ENCODE assay signal across 9 mouse cellular contexts in the genomic region with DNA sequence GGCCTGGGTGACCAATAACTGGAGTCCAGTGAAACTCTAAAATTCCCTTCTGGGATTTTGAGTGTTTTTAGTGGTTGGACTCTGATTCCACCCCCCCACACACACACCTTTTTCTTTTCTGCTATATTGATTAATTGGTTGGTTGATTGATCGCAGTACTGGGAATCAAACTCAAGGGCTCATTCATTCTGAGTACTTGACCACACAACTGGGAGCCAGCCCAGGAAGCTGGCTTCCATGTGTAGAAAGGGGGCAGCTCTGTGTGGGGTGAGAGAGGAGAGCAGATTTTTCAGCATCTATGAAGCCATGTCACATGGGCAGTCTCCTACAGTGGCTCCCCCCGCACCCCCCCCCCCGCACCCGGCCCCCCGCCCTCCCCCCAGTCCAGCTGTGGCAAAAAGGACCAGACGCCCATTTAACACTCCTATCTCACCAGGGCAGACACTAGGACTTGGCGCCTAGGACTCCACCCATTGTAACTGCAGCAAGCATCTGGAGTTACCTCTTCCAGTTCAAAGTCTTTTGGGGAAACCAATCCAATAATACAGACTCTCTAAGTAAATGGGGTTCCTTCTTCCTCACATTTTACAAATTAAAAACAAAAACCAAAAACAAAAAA. TPM values are rescaled to one million over a fixed set of nuclear protein-coding genes. Genes with fewer than 3 reads are reported as not detected.
DNase-seq lines count a peak whose midpoint lies in the region; ATAC-seq and TF ChIP-seq lines count a peak whose summit lies in the region.
"Had no signal": no experiment of that assay in that cellular context is flagged by ENCODE, and none has a peak within 500 bp of the region (broad histone marks: within the 10 kb centered on the region; RNA-seq: fewer than 3 reads in every experiment).

No protein-coding gene starts in this region.

- H3K4me1 ChIP-seq in heart, embryonic 14.5 days (ENCODE audit: control insufficient read depth in 2 of 2, insufficient read depth in 2 of 2, low read length in 2 of 2), result peaks cover 14 to 26% of the 10 kb centered on the region in 2 experiments
- H3K4me1 ChIP-seq in G1E (ENCODE audit: insufficient read depth, low read depth, low read length), result peaks cover 49% of the 10 kb centered on the region
- H3K4me1 ChIP-seq in embryonic facial prominence, embryonic 12.5 days, result peaks cover 11% of the 10 kb centered on the region; the same call in 1 of the 2 replicates
- peaks cover 70% of the 10 kb centered on the region for H3K4me1 ChIP-seq in liver, embryonic 12.5 days

- no peak for TF ChIP-seq CTCF in G1E (IDR thresholded peaks at IDR 0.05; ENCODE audit: low read depth, low read length)

- peak overlapping the region; percentile 88 for H3K4me2 ChIP-seq in heart, embryonic 14.5 days (ENCODE audit: low read length)
- peak overlapping the region; percentile 48; the same call in 1 of the 2 replicates for H3K4me2 ChIP-seq in embryonic facial prominence, embryonic 12.5 days (replicated peaks)
- peak overlapping the region; percentile 68 for H3K4me2 ChIP-seq in liver, embryonic 12.5 days

- 20% methylated on average over 7 of the region's 7 CpGs for WGBS in heart, embryonic 14.5 days
- WGBS in embryonic facial prominence, embryonic 12.5 days, result 48% methylated on average over 7 of the region's 7 CpGs
- WGBS in liver, embryonic 12.5 days (ENCODE audit: insufficient replicate concordance), result 12% methylated on average over 7 of the region's 7 CpGs

- peak overlapping the region in 1 of 2 experiments; percentile 43; a peak in 2 of 4 replicates for H3K4me3 ChIP-seq in heart, embryonic 14.5 days (ENCODE audit: control insufficient read depth in 1 of 2, insufficient read depth in 1 of 2, low read depth in 1 of 2, low read length in 2 of 2)
- H3K4me3 ChIP-seq in G1E (ENCODE audit: low read depth, low read length), result peak overlapping the region; percentile 65; the same call in 1 of the 2 replicates
- no peak overlapping the region for H3K4me3 ChIP-seq in embryonic facial prominence, embryonic 12.5 days
- H3K4me3 ChIP-seq in liver, embryonic 12.5 days, result peak overlapping the region; percentile 34

- no peaks in the 10 kb centered on the region for H3K27me3 ChIP-seq in heart, embryonic 14.5 days (ENCODE audit: control insufficient read depth, insufficient read depth, low read length)
- H3K27me3 ChIP-seq in G1E (ENCODE audit: insufficient read depth, low read length), result peaks cover 2% of the 10 kb centered on the region; the same call in 1 of the 2 replicates
- H3K27me3 ChIP-seq in embryonic facial prominence, embryonic 12.5 days, result no peaks in the 10 kb centered on the region
- H3K27me3 ChIP-seq in liver, embryonic 12.5 days (replicated peaks), result no peaks in the 10 kb centered on the region

- peak overlapping the region; percentile 44 for H3K9ac ChIP-seq in heart, embryonic 14.5 days (ENCODE audit: low read length)
- no peak overlapping the region for H3K9ac ChIP-seq in embryonic facial prominence, embryonic 12.5 days
- peak overlapping the region; percentile 71 for H3K9ac ChIP-seq in liver, embryonic 12.5 days

- peak overlapping the region; percentile 96 to 99 for H3K27ac ChIP-seq in heart, embryonic 14.5 days (replicated peaks in 1 of 2; ENCODE audit: control insufficient read depth in 1 of 2, insufficient read depth in 1 of 2, low read depth in 2 of 2, low read length in 2 of 2)
- peak overlapping the region; percentile 33; the same call in 1 of the 2 replicates for H3K27ac ChIP-seq in embryonic facial prominence, embryonic 12.5 days
- peak overlapping the region; percentile 98 for H3K27ac ChIP-seq in liver, embryonic 12.5 days

- no peak for ATAC-seq in heart, embryonic 14.5 days (ENCODE audit: insufficient number of reproducible peaks, insufficient read depth, low FRiP score, low read depth)
- peak; percentile 73 for ATAC-seq in G1E (ENCODE audit: extremely low read depth, insufficient number of reproducible peaks, low FRiP score, poor library complexity, severe bottlenecking)
- ATAC-seq in embryonic facial prominence, embryonic 12.5 days (ENCODE audit: insufficient number of reproducible peaks, insufficient read depth, low FRiP score, low TSS enrichment), result no peak
- peak; percentile 79 for ATAC-seq in liver, embryonic 12.5 days

- no peaks in the 10 kb centered on the region for H3K9me3 ChIP-seq in heart, embryonic 14.5 days (ENCODE audit: control insufficient read depth, low read length)
- H3K9me3 ChIP-seq in G1E (replicated peaks), result no peaks in the 10 kb centered on the region
- H3K9me3 ChIP-seq in embryonic facial prominence, embryonic 12.5 days, result no peaks in the 10 kb centered on the region
- H3K9me3 ChIP-seq in liver, embryonic 12.5 days (replicated peaks), result no peaks in the 10 kb centered on the region

- intact Hi-C loops in left cerebral cortex, postnatal 4 days (cut with DNase I), result loop anchor here (10.0 kb wide), 1 partner anchor 135 kb away; a partner anchor contains a TSS

- DNase-seq in heart, adult 11 months, result no peak
- peak; percentile 85 for DNase-seq in G1E (ENCODE audit: low spot score)
- DNase-seq in layer of hippocampus, adult 8-10 months (ENCODE audit: low spot score in 2 of 2), result no peak
- DNase-seq in gastrocnemius, postnatal 10 days, result no peak
- no peak for DNase-seq in left cerebral cortex, postnatal 4 days
- DNase-seq: layer of hippocampus, postnatal 36 days had no signal

- H3K36me3 ChIP-seq in heart, embryonic 14.5 days (ENCODE audit: control insufficient read depth, insufficient read depth, low read length), result no peaks in the 10 kb centered on the region
- H3K36me3 ChIP-seq in G1E (replicated peaks), result no peaks in the 10 kb centered on the region
- H3K36me3 ChIP-seq in embryonic facial prominence, embryonic 12.5 days, result no peaks in the 10 kb centered on the region
- H3K36me3 ChIP-seq in liver, embryonic 12.5 days, result no peaks in the 10 kb centered on the region

RNA-seq across cellular contexts. Expression of a gene that starts 31.7 kb away (rescaled TPM):
- polyA plus RNA-seq in heart, embryonic 14.5 days (2014; fragmentation: Nextera tagmentation; extraction: Ambion mirVana), result 6.7 and 6.9 TPM in 2 replicates
- total RNA-seq in G1E (2014; fragmentation: Nextera tagmentation) (not detected in 2 replicates), G1E (2017) (0.70 TPM in 1 of 2 replicates, not detected in the other)
- not detected in 2 replicates for polyA plus RNA-seq in G1E (2012)
- polyA plus RNA-seq in embryonic facial prominence, embryonic 12.5 days (2016; fragmentation: Nextera tagmentation; extraction: Ambion mirVana), result 0.92 and 1.3 TPM in 2 replicates
- 0.67 and 0.74 TPM in 2 replicates for polyA plus RNA-seq in liver, embryonic 12.5 days (2016; fragmentation: Nextera tagmentation; extraction: Ambion mirVana)
- 10 to 100 TPM; 20.1 to 27.1 (median 24.5) TPM for total RNA-seq in layer of hippocampus, adult 8-10 months (2022)
- 1 to 10 TPM; 1.4 to 2.1 TPM for total RNA-seq in gastrocnemius, postnatal 10 days (2021)
- total RNA-seq in left cerebral cortex, postnatal 4 days (2021), result 10 to 100 TPM; 39.4 to 40.8 TPM

RNA-seq across cellular contexts. Expression of a gene that starts 34.6 kb away (rescaled TPM):
- polyA plus RNA-seq in heart, embryonic 14.5 days (2014; fragmentation: Nextera tagmentation; extraction: Ambion mirVana), result 42.3 and 44.6 TPM in 2 replicates
- 66.9 and 83.2 TPM in 2 replicates for total RNA-seq in G1E (2014; fragmentation: Nextera tagmentation)
- total RNA-seq in G1E (2017), result 15.9 and 19.6 TPM in 2 replicates
- 8.2 and 12.1 TPM in 2 replicates for polyA plus RNA-seq in G1E (2012)
- 24.3 and 28.4 TPM in 2 replicates for polyA plus RNA-seq in embryonic facial prominence, embryonic 12.5 days (2016; fragmentation: Nextera tagmentation; extraction: Ambion mirVana)
- 20.7 and 23.8 TPM in 2 replicates for polyA plus RNA-seq in liver, embryonic 12.5 days (2016; fragmentation: Nextera tagmentation; extraction: Ambion mirVana)
- 10 to 100 TPM; 26.9 to 35.8 (median 30.0) TPM for total RNA-seq in layer of hippocampus, adult 8-10 months (2022)
- 10 to 100 TPM in 1 of 2 experiments, 1 to 10 TPM in 1; 8.4 to 12.1 TPM for total RNA-seq in gastrocnemius, postnatal 10 days (2021)
- 10 to 100 TPM; 18.0 to 20.8 TPM for total RNA-seq in left cerebral cortex, postnatal 4 days (2021)

RNA-seq across cellular contexts. Expression of a gene that starts 34.7 kb away (rescaled TPM):
- polyA plus RNA-seq in heart, embryonic 14.5 days (2014; fragmentation: Nextera tagmentation; extraction: Ambion mirVana), result 13.8 and 15.9 TPM in 2 replicates
- total RNA-seq in G1E (2014; fragmentation: Nextera tagmentation), result 10.1 and 12.9 TPM in 2 replicates
- total RNA-seq in G1E (2017), result 18.4 and 21.2 TPM in 2 replicates
- polyA plus RNA-seq in G1E (2012), result 1.9 and 2.2 TPM in 2 replicates
- 19.7 and 21.2 TPM in 2 replicates for polyA plus RNA-seq in embryonic facial prominence, embryonic 12.5 days (2016; fragmentation: Nextera tagmentation; extraction: Ambion mirVana)
- polyA plus RNA-seq in liver, embryonic 12.5 days (2016; fragmentation: Nextera tagmentation; extraction: Ambion mirVana), result 19.8 and 20.6 TPM in 2 replicates
- total RNA-seq in layer of hippocampus, adult 8-10 months (2022), result 10 to 100 TPM; 15.5 to 24.9 (median 18.6) TPM
- total RNA-seq in gastrocnemius, postnatal 10 days (2021), result 10 to 100 TPM; 31.1 to 32.6 TPM
- 10 to 100 TPM in 1 of 2 experiments, 1 to 10 TPM in 1; 9.4 to 12.5 TPM for total RNA-seq in left cerebral cortex, postnatal 4 days (2021)

Comparison
In these comparisons a context has a peak if more than half of its experiments do, and no peak if none do; other contexts are left out.
1. ATAC-seq: peak in G1E (single experiment) and liver, embryonic 12.5 days (single experiment); none in heart, embryonic 14.5 days (single experiment) and embryonic facial prominence, embryonic 12.5 days (single experiment).
2. H3K27ac ChIP-seq: peak in every context shown above with its lines; median percentile 98 in liver, embryonic 12.5 days; 98 in heart, embryonic 14.5 days; 33 in embryonic facial prominence, embryonic 12.5 days.
3. RNA of a gene that starts 31.7 kb away (total RNA-seq): 39.4 to 40.8 TPM in left cerebral cortex, postnatal 4 days and 20.1 to 27.1 TPM in layer of hippocampus, adult 8-10 months; 1.4 to 2.1 TPM in gastrocnemius, postnatal 10 days and 0.70 TPM in G1E; every median in the first group is over 4 times any median in the second.
4. Peak in every context shown above with its lines, with median percentiles within 50 percentile points of each other: H3K4me2 ChIP-seq.